Mouse (Mus musculus) liver, adult 2 months (tissue): ENCODE results near the gene Hspb9. TPM values are rescaled to one million over a fixed set of nuclear protein-coding genes. Genes with fewer than 3 reads are reported as not detected.

Experiments
- DNase-seq: peaks from one replicate; pipeline ENCODE4 v3.0.0-alpha.2; 2011; ENCODE audit warnings: low read depth, low spot score; ENCODE audit errors: extremely low read depth
- H3K27ac ChIP-seq: fragments of 200-500 bp; replicated peaks from 2 replicates; pipeline ENCODE4 v1.5.1; 2012; ENCODE audit warnings: low read depth, mild to moderate bottlenecking, control low read depth, inconsistent platforms, low read length; ENCODE audit not compliant: insufficient read depth
- H3K27me3 ChIP-seq: fragments of 200-500 bp; 2 replicates; pipeline ENCODE4 v1.6.1; 2012; ENCODE audit warnings: mild to moderate bottlenecking, moderate library complexity, low read length, inconsistent platforms; ENCODE audit not compliant: control insufficient read depth, insufficient read depth
- H3K36me3 ChIP-seq: fragments of 200-500 bp; 2 replicates; pipeline ENCODE4 v1.6.1; 2012; ENCODE audit warnings: low read length, inconsistent platforms; ENCODE audit not compliant: control insufficient read depth, insufficient read depth
- H3K4me1 ChIP-seq: fragments of 200-500 bp; 2 replicates; pipeline ENCODE4 v1.6.1; 2011; ENCODE audit warnings: low read length; ENCODE audit not compliant: control insufficient read depth, insufficient read depth
- H3K4me3 ChIP-seq: fragments of 200-500 bp; 2 replicates; pipeline ENCODE4 v1.5.1; 2011; ENCODE audit warnings: low read depth, mild to moderate bottlenecking, control low read depth, low read length, moderate library complexity; ENCODE audit not compliant: insufficient read depth
- H3K79me2 ChIP-seq: fragments of 200-500 bp; 2 replicates; pipeline ENCODE4 v1.6.1; 2012; ENCODE audit warnings: inconsistent platforms, mild to moderate bottlenecking, low read length, moderate library complexity; ENCODE audit not compliant: control insufficient read depth, insufficient read depth
- H3K9ac ChIP-seq: fragments of 200-500 bp; 2 replicates; pipeline ENCODE4 v1.6.1; 2012; ENCODE audit warnings: low read depth, mild to moderate bottlenecking, control low read depth, inconsistent platforms, low read length
- CTCF ChIP-seq: fragments of 200-500 bp; IDR thresholded peaks from 2 replicates; pipeline ENCODE4 v1.5.1; 2011; ENCODE audit warnings: low read depth, low read length, control low read depth
- POLR2A ChIP-seq: fragments of 200-500 bp; IDR thresholded peaks from 2 replicates; pipeline ENCODE4 v1.6.1; 2011; ENCODE audit warnings: low read length, control low read depth; ENCODE audit not compliant: insufficient read depth; ENCODE audit errors: extremely low read depth
- WGBS: fragments of 180-500 bp; shearing (Covaris S2); methylation state at CpG from one replicate; pipeline ENCODE4 v1.1.7; 2018; 5-methylcytosine and 5-hydroxymethylcytosine counted together
- polyA plus RNA-seq: library from polyadenylated mRNA; depleted of rRNA; stranded (reverse); fragments of >200 nt; gene quantifications from 2 replicates; pipeline ENCODE4 v1.2.3, GENCODE M21; 2012; rRNA removed
- total RNA-seq: library from RNA; depleted of rRNA; stranded (reverse); fragments of >200 nt; gene quantifications from 2 replicates; pipeline ENCODE4 v1.2.3, GENCODE M21; 2014; rRNA removed

Hspb9 gene
- total and polyA plus RNA-seq, 2 experiments, result not detected

DNA sequence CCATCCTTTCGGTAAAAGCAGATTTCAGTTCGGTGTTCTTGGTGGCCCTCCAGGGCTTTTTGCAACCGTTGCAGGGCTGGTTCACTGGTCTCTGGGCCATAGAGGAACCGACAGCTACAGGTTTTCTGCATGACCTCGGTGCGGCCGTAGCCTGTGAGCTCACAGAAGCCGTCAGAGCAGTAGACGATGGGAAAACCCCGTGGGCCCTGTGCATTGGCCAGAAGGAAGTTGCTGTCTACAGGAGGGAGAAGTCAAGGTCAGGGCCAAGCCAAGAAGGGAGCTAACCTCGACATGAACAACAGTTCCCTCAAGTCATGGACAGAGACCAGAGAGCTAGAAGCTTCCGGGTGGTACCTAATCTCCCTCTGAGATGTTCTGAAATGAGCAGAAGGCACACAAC, 43.9 kb downstream of the Hspb9 start:
- Histone ChIP-seq H3K4me1 (no peaks in the 10 kb centered on the region), H3K4me3 (no peak overlapping the region), H3K79me2 (no peaks in the 10 kb centered on the region), H3K27me3 (peaks cover 9% of the 10 kb centered on the region; the same call in 1 of the 2 replicates), H3K9ac (no peak overlapping the region), H3K27ac (no peak overlapping the region), H3K36me3 (no peaks in the 10 kb centered on the region)
- no peak for TF ChIP-seq CTCF
- TF ChIP-seq POLR2A, result no peak
- DNase-seq, result no peak
- 77% methylated on average over 12 of the region's 12 CpGs for WGBS

DNA sequence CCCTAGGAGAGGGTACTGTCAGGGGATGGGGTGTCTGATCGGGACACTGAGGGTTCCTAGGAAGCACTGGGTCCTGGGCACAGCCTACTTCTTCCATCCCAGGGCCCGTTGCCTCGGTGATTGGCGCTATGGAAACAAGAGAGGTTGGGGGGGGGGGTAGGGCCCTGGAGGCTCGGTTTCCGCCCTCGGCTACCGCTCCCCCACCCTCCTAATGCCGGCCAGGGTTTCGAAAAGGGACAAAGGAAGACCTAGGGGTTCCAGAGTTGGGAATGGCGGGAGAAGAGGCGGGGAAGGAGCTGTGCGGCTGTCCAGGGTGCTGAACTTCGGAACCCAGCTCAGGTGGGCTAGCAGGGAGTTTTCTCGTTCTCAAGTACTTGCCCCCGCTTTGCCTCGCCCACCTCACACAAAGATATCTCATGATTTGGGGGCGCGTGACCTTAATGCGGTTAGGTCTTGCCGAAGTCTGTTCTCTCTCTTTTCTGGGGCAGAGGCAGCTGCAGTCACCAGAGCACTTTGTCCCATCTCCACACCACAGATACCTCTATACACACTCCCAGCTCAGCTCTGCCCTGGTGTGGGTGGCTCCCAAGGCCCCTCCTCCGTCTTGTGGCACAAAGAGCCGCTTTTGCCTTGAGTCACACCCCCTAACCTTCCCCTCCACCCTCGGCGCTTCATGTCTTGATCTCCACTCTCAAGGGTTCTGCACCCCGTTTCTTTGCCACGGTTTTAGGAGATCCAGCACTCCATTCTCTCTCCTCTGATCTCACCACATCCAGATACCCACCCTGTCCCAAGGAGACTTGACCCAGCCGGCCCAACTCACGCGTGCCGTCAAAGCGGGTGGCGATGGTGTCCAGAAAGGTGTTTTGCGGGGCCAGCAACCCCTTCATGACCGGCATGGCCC, 45.3 kb downstream of the Hspb9 start:
- WGBS, result 6% methylated on average over 35 of the region's 35 CpGs
- no peak for DNase-seq
- Histone ChIP-seq H3K79me2 (no peaks in the 10 kb centered on the region), H3K4me1 (no peaks in the 10 kb centered on the region), H3K27me3 (peaks cover 9% of the 10 kb centered on the region; the same call in 1 of the 2 replicates), H3K4me3 (no peak overlapping the region), H3K36me3 (no peaks in the 10 kb centered on the region), H3K9ac (no peak overlapping the region), H3K27ac (no peak overlapping the region)
- no peak for TF ChIP-seq CTCF
- TF ChIP-seq POLR2A, result no peak

DNA sequence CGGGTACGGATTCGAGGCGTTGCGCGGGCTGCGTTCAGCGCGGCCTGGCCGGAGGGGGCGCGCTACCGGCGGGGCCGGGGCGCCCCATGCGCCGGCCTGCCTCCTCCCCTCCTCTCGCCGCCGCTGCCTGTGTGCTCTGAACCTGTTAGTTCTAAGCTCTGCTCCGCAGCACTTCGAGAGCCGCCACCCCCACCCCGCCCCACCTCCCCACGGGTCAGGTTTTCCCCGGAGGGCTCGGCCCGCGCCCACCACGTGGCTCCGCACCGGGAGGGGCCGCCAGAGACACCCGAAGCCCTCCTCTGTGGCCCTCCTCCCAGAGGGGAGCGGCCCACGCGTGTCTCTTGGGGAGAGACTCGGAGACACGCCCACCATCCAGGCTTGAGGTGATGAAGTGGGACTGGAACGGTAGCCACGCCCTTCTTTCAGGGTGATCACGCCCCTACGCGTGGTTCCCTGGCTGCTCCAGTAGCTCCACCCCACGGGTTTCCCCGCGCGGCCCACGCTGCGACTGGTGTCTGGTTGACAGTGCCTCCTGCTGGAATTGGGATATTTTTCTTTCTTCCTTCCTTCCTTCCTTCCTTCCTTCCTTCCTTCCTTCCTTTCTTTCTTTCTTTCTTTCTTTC, 46.1 kb downstream of the Hspb9 start, which contains the start of gene Kcnh4:
Gene Kcnh4, minus strand, starts transcription at position 332 of the 623 bp plus-strand sequence.
- H3K79me2 ChIP-seq, result no peaks in the 10 kb centered on the region
- H3K36me3 ChIP-seq, result no peaks in the 10 kb centered on the region
- no peak for DNase-seq
- no peak within 1 kb of the TSS for H3K4me3 ChIP-seq
- no peak within 1 kb of the TSS for H3K9ac ChIP-seq
- H3K27me3 ChIP-seq, result peaks cover 9% of the 10 kb centered on the region; the same call in 1 of the 2 replicates
- TF ChIP-seq CTCF (0 out of 2 replicates have a peak, but pooled peaks have one; percentile 15), POLR2A (no peak)
- H3K27ac ChIP-seq, result no peak within 1 kb of the TSS
- H3K4me1 ChIP-seq, result no peaks in the 10 kb centered on the region
- WGBS, result 3% methylated on average over 51 of the region's 51 CpGs

DNA sequence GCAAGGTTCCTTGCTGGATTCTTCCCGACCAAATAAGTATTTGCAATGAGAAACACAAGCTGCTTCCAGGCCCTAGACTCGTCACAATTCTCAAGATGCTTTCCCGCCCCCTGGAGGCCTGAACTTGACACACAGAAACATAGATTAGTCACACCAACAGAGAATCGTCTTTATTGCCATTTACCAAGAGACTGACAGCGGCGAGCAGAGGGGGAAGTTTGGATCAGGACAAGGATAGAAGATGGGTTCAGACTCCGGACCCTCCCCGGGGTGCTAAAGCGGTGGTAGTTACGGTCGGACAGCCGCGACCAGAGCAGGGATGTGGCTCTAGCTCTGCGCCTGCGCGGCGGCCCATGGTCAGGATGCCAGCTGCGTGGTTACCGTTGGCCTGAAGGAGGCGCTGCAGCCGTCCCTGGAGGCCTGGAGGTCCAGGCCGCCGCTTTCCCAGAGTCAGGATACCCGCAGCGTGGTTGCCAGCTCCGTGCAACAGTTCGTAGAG, 47.9 kb downstream of the Hspb9 start:
- Histone ChIP-seq H3K4me3 (peak overlapping the region; percentile 45), H3K27me3 (peaks cover 9% of the 10 kb centered on the region; the same call in 1 of the 2 replicates), H3K4me1 (no peaks in the 10 kb centered on the region), H3K36me3 (no peaks in the 10 kb centered on the region), H3K79me2 (no peaks in the 10 kb centered on the region), H3K9ac (peak overlapping the region; percentile 46), H3K27ac (no peak overlapping the region)
- 3% methylated on average over 27 of the region's 27 CpGs for WGBS
- TF ChIP-seq POLR2A (no peak), CTCF (peak; percentile 88)
- DNase-seq, result peak; percentile 53

DNA sequence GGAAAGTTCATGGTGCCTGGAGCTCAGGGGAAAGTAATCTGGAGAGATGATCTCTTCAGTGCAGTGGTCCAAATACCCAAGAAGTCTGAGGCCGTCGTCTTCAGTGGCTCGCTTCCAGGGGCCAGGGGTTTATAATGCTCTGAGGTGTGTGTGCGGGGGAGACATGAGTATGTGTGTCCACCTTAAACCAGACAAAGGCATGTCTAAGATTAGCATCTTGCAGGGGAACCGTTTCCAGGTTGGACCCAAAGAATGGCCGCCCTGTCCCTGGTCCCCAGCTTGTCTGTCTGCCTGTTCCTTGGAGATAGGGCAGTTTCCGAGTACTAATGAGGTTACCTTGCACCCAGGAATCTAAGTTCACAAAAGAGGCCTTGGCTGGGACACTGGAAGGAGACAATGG, 49.2 kb downstream of the Hspb9 start, which contains the start of gene Hcrt:
Gene Hcrt, minus strand, starts transcription at position 101 of the 400 bp plus-strand sequence.
- H3K79me2 ChIP-seq, result no peaks in the 10 kb centered on the region
- no peak for TF ChIP-seq POLR2A
- no peak for TF ChIP-seq CTCF
- no peaks in the 10 kb centered on the region for H3K4me1 ChIP-seq
- no peak for DNase-seq
- peaks cover 9% of the 10 kb centered on the region; the same call in 1 of the 2 replicates for H3K27me3 ChIP-seq
- no peak within 1 kb of the TSS for H3K27ac ChIP-seq
- WGBS, result 95% methylated on average over 7 of the region's 7 CpGs
- peak within 1 kb of the TSS; percentile 46 for H3K9ac ChIP-seq
- no peaks in the 10 kb centered on the region for H3K36me3 ChIP-seq
- H3K4me3 ChIP-seq, result peak within 1 kb of the TSS; percentile 45; the same call in 1 of the 2 replicates

Other genes with a start within 250 kb of the Hspb9 start
- 6.9 and 7.6 TPM in 2 replicates for gene Klhl11, start 241.1 kb upstream of the Hspb9 start, total RNA-seq
- 1.1 and 1.6 TPM in 2 replicates for gene Klhl11, start 241.1 kb upstream of the Hspb9 start, polyA plus RNA-seq
- 205 and 272 TPM in 2 replicates for gene Acly, start 185.8 kb upstream of the Hspb9 start, total RNA-seq
- 118 and 124 TPM in 2 replicates for gene Acly, start 185.8 kb upstream of the Hspb9 start, polyA plus RNA-seq
- 0.28 and 0.40 TPM in 2 replicates for gene Ttc25, start 168.2 kb upstream of the Hspb9 start, total RNA-seq
- gene Ttc25, start 168.2 kb upstream of the Hspb9 start, polyA plus RNA-seq, result 0.04 and 0.05 TPM in 2 replicates
- gene Cnp, start 138.9 kb upstream of the Hspb9 start, total RNA-seq, result 10.1 and 11.6 TPM in 2 replicates
- gene Cnp, start 138.9 kb upstream of the Hspb9 start, polyA plus RNA-seq, result 11.0 and 17.3 TPM in 2 replicates
- 13.7 and 16.0 TPM in 2 replicates for gene Nkiras2, start 94.6 kb upstream of the Hspb9 start, total RNA-seq
- gene Nkiras2, start 94.6 kb upstream of the Hspb9 start, polyA plus RNA-seq, result 32.0 and 33.4 TPM in 2 replicates
- 40.9 and 44.7 TPM in 2 replicates for gene Dnajc7, start 93.7 kb upstream of the Hspb9 start, total RNA-seq
- 16.1 and 16.7 TPM in 2 replicates for gene Dnajc7, start 93.7 kb upstream of the Hspb9 start, polyA plus RNA-seq
- not detected in 2 replicates for gene Zfp385c, start 21.4 kb upstream of the Hspb9 start, total RNA-seq
- not detected in 2 replicates for gene Zfp385c, start 21.4 kb upstream of the Hspb9 start, polyA plus RNA-seq
- gene Dhx58, start 9.6 kb upstream of the Hspb9 start, total RNA-seq, result 8.1 and 11.9 TPM in 2 replicates
- gene Dhx58, start 9.6 kb upstream of the Hspb9 start, polyA plus RNA-seq, result 9.2 and 16.3 TPM in 2 replicates
- gene Kat2a, start 1.4 kb upstream of the Hspb9 start, total RNA-seq, result 3.3 and 4.9 TPM in 2 replicates
- 16.1 and 18.9 TPM in 2 replicates for gene Kat2a, start 1.4 kb upstream of the Hspb9 start, polyA plus RNA-seq
- 70.8 and 71.3 TPM in 2 replicates for gene Rab5c, start 24.4 kb downstream of the Hspb9 start, total RNA-seq
- gene Rab5c, start 24.4 kb downstream of the Hspb9 start, polyA plus RNA-seq, result 140 and 149 TPM in 2 replicates
- not detected in 2 replicates for gene Kcnh4, start 46.1 kb downstream of the Hspb9 start, total RNA-seq
- gene Kcnh4, start 46.1 kb downstream of the Hspb9 start, polyA plus RNA-seq, result not detected in 2 replicates
- not detected in 2 replicates for gene Hcrt, start 49.1 kb downstream of the Hspb9 start, total RNA-seq
- gene Hcrt, start 49.1 kb downstream of the Hspb9 start, polyA plus RNA-seq, result not detected in 2 replicates
- gene Ghdc, start 57.1 kb downstream of the Hspb9 start, total RNA-seq, result 7.1 and 8.5 TPM in 2 replicates
- 17.0 and 17.5 TPM in 2 replicates for gene Ghdc, start 57.1 kb downstream of the Hspb9 start, polyA plus RNA-seq
- gene Stat5b, start 136.9 kb downstream of the Hspb9 start, total RNA-seq, result 31.8 and 33.0 TPM in 2 replicates
- 32.0 and 35.2 TPM in 2 replicates for gene Stat5b, start 136.9 kb downstream of the Hspb9 start, polyA plus RNA-seq
- gene Stat5a, start 145.5 kb downstream of the Hspb9 start, total RNA-seq, result 6.9 and 7.8 TPM in 2 replicates
- gene Stat5a, start 145.5 kb downstream of the Hspb9 start, polyA plus RNA-seq, result 15.0 and 18.0 TPM in 2 replicates
- gene Stat3, start 225.7 kb downstream of the Hspb9 start, total RNA-seq, result 58.5 and 76.4 TPM in 2 replicates
- 48.7 and 60.4 TPM in 2 replicates for gene Stat3, start 225.7 kb downstream of the Hspb9 start, polyA plus RNA-seq